Mouse (Mus musculus): ENCODE measurements around the gene 4930404N11Rik. TPM values are rescaled to one million over a fixed set of nuclear protein-coding genes. Genes with fewer than 3 reads are reported as not detected.

Gene 4930404N11Rik
- polyA plus RNA-seq, 1 experiment from 2014 or later, result 1.6 TPM

GRCm38 (mm10) chr10:81358209-81358608, 7.4 kb downstream of the 4930404N11Rik start:
- H3K27ac ChIP-seq, result 0 out of 2 replicates have a peak overlapping the region, but pooled peaks have one; percentile 43
- H3K9ac ChIP-seq, result peak overlapping the region; percentile 81
- H3K4me1 ChIP-seq, result peaks cover 61% of the 10 kb centered on the region
- no peaks in the 10 kb centered on the region for H3K9me3 ChIP-seq (replicated peaks)
- 0 out of 2 replicates have a peak, but pooled peaks cover 10% of the 10 kb centered on the region for H3K36me3 ChIP-seq
- WGBS, result 35% methylated on average over 4 of the region's 4 CpGs
- ATAC-seq (replicated peaks; ENCODE audit: low FRiP score), result no peak
- H3K4me3 ChIP-seq (replicated peaks), result peak overlapping the region; percentile 86
- H3K4me2 ChIP-seq, result peak overlapping the region; percentile 99
- peaks cover 8% of the 10 kb centered on the region for H3K27me3 ChIP-seq

- H3K27me3 ChIP-seq, result no peaks in the 10 kb centered on the region
- peak within 1 kb of the TSS; percentile 99 for H3K4me2 ChIP-seq
- H3K9me3 ChIP-seq (replicated peaks), result no peaks in the 10 kb centered on the region
- peak; percentile 87 for ATAC-seq (replicated peaks; ENCODE audit: low FRiP score)
- peaks cover 51% of the 10 kb centered on the region for H3K4me1 ChIP-seq
- H3K9ac ChIP-seq, result peak within 1 kb of the TSS; percentile 81
- 0 out of 2 replicates have a peak, but pooled peaks cover 10% of the 10 kb centered on the region for H3K36me3 ChIP-seq
- 2% methylated on average over 79 of the region's 79 CpGs for WGBS
- H3K27ac ChIP-seq, result peak within 1 kb of the TSS; percentile 43; the same call in 1 of the 2 replicates
- H3K4me3 ChIP-seq (replicated peaks), result peak within 1 kb of the TSS; percentile 86
Observed at GRCm38 (mm10) chr10:81356991-81357844, 8.4 kb downstream of the 4930404N11Rik start, which contains the start of gene Mfsd12. Gene Mfsd12, plus strand, starts transcription at chr10:81357491.

- ATAC-seq (replicated peaks; ENCODE audit: low FRiP score), result no peak
- H3K4me3 ChIP-seq (replicated peaks), result peak overlapping the region; percentile 86
- 49% methylated on average over 12 of the region's 12 CpGs for WGBS
Observed at GRCm38 (mm10) chr10:81356352-81356990, 9.1 kb downstream of the 4930404N11Rik start.

GRCm38 (mm10) chr10:81355533-81355932, 10.1 kb downstream of the 4930404N11Rik start:
- Histone ChIP-seq H3K9me3 (replicated peaks) (no peaks in the 10 kb centered on the region), H3K27ac (no peak overlapping the region), H3K4me1 (peaks cover 44% of the 10 kb centered on the region), H3K4me2 (no peak overlapping the region), H3K4me3 (replicated peaks) (no peak overlapping the region), H3K27me3 (no peaks in the 10 kb centered on the region), H3K9ac (no peak overlapping the region), H3K36me3 (no peaks in the 10 kb centered on the region)
- no peak for ATAC-seq (replicated peaks; ENCODE audit: low FRiP score)
- WGBS, result 71% methylated on average over 4 of the region's 4 CpGs

More at GRCm38 (mm10) chr10:81356352-81356990, 9.1 kb downstream of the 4930404N11Rik start:
- 0 out of 2 replicates have a peak, but pooled peaks cover 4% of the 10 kb centered on the region for H3K36me3 ChIP-seq
- H3K9ac ChIP-seq, result no peak overlapping the region
- H3K9me3 ChIP-seq (replicated peaks), result no peaks in the 10 kb centered on the region
- H3K4me1 ChIP-seq, result peaks cover 46% of the 10 kb centered on the region
- H3K27ac ChIP-seq, result peak overlapping the region; percentile 14; the same call in 1 of the 2 replicates
- no peaks in the 10 kb centered on the region for H3K27me3 ChIP-seq
- peak overlapping the region; percentile 99 for H3K4me2 ChIP-seq

GRCm38 (mm10) chr10:81354738-81355477, 10.7 kb downstream of the 4930404N11Rik start:
- Histone ChIP-seq H3K36me3 (no peaks in the 10 kb centered on the region), H3K4me1 (peaks cover 39% of the 10 kb centered on the region), H3K27me3 (no peaks in the 10 kb centered on the region), H3K9ac (no peak overlapping the region), H3K4me3 (replicated peaks) (no peak overlapping the region), H3K27ac (no peak overlapping the region), H3K9me3 (replicated peaks) (no peaks in the 10 kb centered on the region), H3K4me2 (no peak overlapping the region)
- WGBS, result 67% methylated on average over 9 of the region's 9 CpGs
- no peak for ATAC-seq (replicated peaks; ENCODE audit: low FRiP score)

- Histone ChIP-seq H3K4me1 (peaks cover 38% of the 10 kb centered on the region), H3K27me3 (no peaks in the 10 kb centered on the region), H3K4me2 (no peak overlapping the region), H3K36me3 (peaks cover 17% of the 10 kb centered on the region), H3K27ac (no peak overlapping the region), H3K9ac (no peak overlapping the region), H3K9me3 (replicated peaks) (no peaks in the 10 kb centered on the region), H3K4me3 (replicated peaks) (no peak overlapping the region)
- no peak for ATAC-seq (replicated peaks; ENCODE audit: low FRiP score)
- 28% methylated on average over 9 of the region's 9 CpGs for WGBS
Observed at GRCm38 (mm10) chr10:81351678-81352291, 13.8 kb downstream of the 4930404N11Rik start.

- H3K9me3 ChIP-seq (replicated peaks), result no peaks in the 10 kb centered on the region
- H3K27me3 ChIP-seq, result no peaks in the 10 kb centered on the region
- peak within 1 kb of the TSS; percentile 84 for H3K4me3 ChIP-seq (replicated peaks)
- H3K4me1 ChIP-seq, result peaks cover 41% of the 10 kb centered on the region
- H3K4me2 ChIP-seq, result peak within 1 kb of the TSS; percentile 90
- H3K27ac ChIP-seq, result peak within 1 kb of the TSS; percentile 81
- peak; percentile 93 for ATAC-seq (replicated peaks; ENCODE audit: low FRiP score)
- peaks cover 22% of the 10 kb centered on the region for H3K36me3 ChIP-seq
- peak within 1 kb of the TSS; percentile 80 for H3K9ac ChIP-seq
- WGBS, result under 1% methylated on average over 54 of the region's 54 CpGs
Observed at GRCm38 (mm10) chr10:81350351-81351063, 15.1 kb downstream of the 4930404N11Rik start, which contains the start of gene Hmg20b. Gene Hmg20b, minus strand, starts transcription at chr10:81350480.

GRCm38 (mm10) chr10:81349961-81350350, 15.7 kb downstream of the 4930404N11Rik start:
- peaks cover 24% of the 10 kb centered on the region for H3K36me3 ChIP-seq
- H3K4me2 ChIP-seq, result peak overlapping the region; percentile 90
- ATAC-seq (replicated peaks; ENCODE audit: low FRiP score), result peak; percentile 31
- peaks cover 41% of the 10 kb centered on the region for H3K4me1 ChIP-seq
- H3K27me3 ChIP-seq, result peaks cover 3% of the 10 kb centered on the region; the same call in 1 of the 2 replicates
- under 1% methylated on average over 29 of the region's 29 CpGs for WGBS
- H3K27ac ChIP-seq, result peak overlapping the region; percentile 81
- peak overlapping the region; percentile 84 for H3K4me3 ChIP-seq (replicated peaks)
- H3K9ac ChIP-seq, result peak overlapping the region; percentile 80
- H3K9me3 ChIP-seq (replicated peaks), result no peaks in the 10 kb centered on the region

GRCm38 (mm10) chr10:81349146-81349545, 16.5 kb downstream of the 4930404N11Rik start:
- Histone ChIP-seq H3K36me3 (peaks cover 24% of the 10 kb centered on the region), H3K4me1 (peaks cover 41% of the 10 kb centered on the region), H3K4me2 (peak overlapping the region; percentile 90), H3K9ac (peak overlapping the region; percentile 80), H3K9me3 (replicated peaks) (no peaks in the 10 kb centered on the region), H3K4me3 (replicated peaks) (peak overlapping the region; percentile 84), H3K27me3 (peaks cover 11% of the 10 kb centered on the region), H3K27ac (peak overlapping the region; percentile 60)
- 3% methylated on average over 12 of the region's 12 CpGs for WGBS
- ATAC-seq (replicated peaks; ENCODE audit: low FRiP score), result no peak

- ATAC-seq (replicated peaks; ENCODE audit: low FRiP score), result peak; percentile 20
- Histone ChIP-seq H3K4me3 (replicated peaks) (peak overlapping the region; percentile 35), H3K9ac (peak overlapping the region; percentile 3; the same call in 1 of the 2 replicates), H3K27ac (peak overlapping the region; percentile 9; the same call in 1 of the 2 replicates), H3K27me3 (peaks cover 36% of the 10 kb centered on the region), H3K4me1 (peaks cover 54% of the 10 kb centered on the region), H3K4me2 (peak overlapping the region; percentile 61), H3K9me3 (replicated peaks) (no peaks in the 10 kb centered on the region), H3K36me3 (peaks cover 24% of the 10 kb centered on the region)
- WGBS, result 8% methylated on average over 55 of the region's 55 CpGs
Observed at GRCm38 (mm10) chr10:81346453-81347067, 19.1 kb downstream of the 4930404N11Rik start.
